Mouse (Mus musculus): Measurements from ENCODE around the gene Art1. TPM values are rescaled to one million over a fixed set of nuclear protein-coding genes. Genes with fewer than 3 reads are reported as not detected.

Gene Art1
- polyA plus RNA-seq, 1 experiment: not detected

DNA sequence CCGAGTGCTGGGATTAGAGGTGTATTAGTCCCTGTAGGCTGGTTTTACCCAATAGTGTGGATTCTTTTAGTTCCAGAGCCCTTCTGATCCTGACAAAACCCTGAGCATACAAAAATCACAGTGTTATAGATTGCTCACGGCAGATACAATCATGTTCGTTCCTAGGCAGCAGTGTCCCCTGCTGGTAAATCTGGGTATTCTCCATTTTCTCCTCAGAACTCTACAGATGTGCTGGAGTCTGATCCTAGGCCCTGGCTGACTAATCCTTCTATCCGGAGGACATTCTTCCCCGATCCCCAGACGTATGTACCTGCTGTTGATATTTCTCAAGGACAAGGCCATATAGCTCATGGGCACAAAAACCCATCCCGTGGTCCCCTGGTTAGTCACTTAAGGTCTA is 23.0 kb upstream of the Art1 start:
- H3K4me1 ChIP-seq (ENCODE audit: control insufficient read depth, insufficient read depth, low read length): no peaks in the 10 kb centered on the region
- H3K4me3 ChIP-seq (replicated peaks; ENCODE audit: control insufficient read depth, low read depth, low read length): no peak overlapping the region
- no peak for TF ChIP-seq POLR2A (IDR thresholded peaks at IDR 0.05; ENCODE audit: borderline replicate concordance, control insufficient read depth, low read depth, low read length)
- TF ChIP-seq CTCF (IDR thresholded peaks at IDR 0.05; ENCODE audit: control insufficient read depth, insufficient read depth, low read length): no peak
- H3K27ac ChIP-seq (ENCODE audit: control insufficient read depth, insufficient read depth, low read depth, low read length, poor library complexity): no peak overlapping the region
- 78% methylated on average over 7 of the region's 7 CpGs for whole genome bisulfite sequencing

- Histone ChIP-seq H3K4me1 (ENCODE audit: control insufficient read depth, insufficient read depth, low read length) (no peaks in the 10 kb centered on the region), H3K4me3 (replicated peaks; ENCODE audit: control insufficient read depth, low read depth, low read length) (no peak overlapping the region), H3K27ac (ENCODE audit: control insufficient read depth, insufficient read depth, low read depth, low read length, poor library complexity) (no peak overlapping the region)
- WGBS: 88% methylated on average over 8 of the region's 8 CpGs
- TF ChIP-seq POLR2A (IDR thresholded peaks at IDR 0.05; ENCODE audit: borderline replicate concordance, control insufficient read depth, low read depth, low read length) (no peak), CTCF (IDR thresholded peaks at IDR 0.05; ENCODE audit: control insufficient read depth, insufficient read depth, low read length) (no peak)
These were observed 21.2 kb upstream of the Art1 start for GRCm38 (mm10) chr7:102080311-102080710.

- TF ChIP-seq POLR2A (IDR thresholded peaks at IDR 0.05; ENCODE audit: borderline replicate concordance, control insufficient read depth, low read depth, low read length) (no peak), CTCF (IDR thresholded peaks at IDR 0.05; ENCODE audit: control insufficient read depth, insufficient read depth, low read length) (no peak)
- Histone ChIP-seq H3K4me1 (ENCODE audit: control insufficient read depth, insufficient read depth, low read length) (no peaks in the 10 kb centered on the region), H3K4me3 (replicated peaks; ENCODE audit: control insufficient read depth, low read depth, low read length) (no peak overlapping the region), H3K27ac (ENCODE audit: control insufficient read depth, insufficient read depth, low read depth, low read length, poor library complexity) (no peak overlapping the region)
- WGBS: 93% methylated on average over 5 of the region's 5 CpGs
These were observed 19.8 kb upstream of the Art1 start for GRCm38 (mm10) chr7:102081784-102082183.

- Histone ChIP-seq H3K4me3 (replicated peaks; ENCODE audit: control insufficient read depth, low read depth, low read length) (no peak within 1 kb of the TSS), H3K27ac (ENCODE audit: control insufficient read depth, insufficient read depth, low read depth, low read length, poor library complexity) (no peak within 1 kb of the TSS), H3K4me1 (ENCODE audit: control insufficient read depth, insufficient read depth, low read length) (no peaks in the 10 kb centered on the region)
- TF ChIP-seq CTCF (IDR thresholded peaks at IDR 0.05; ENCODE audit: control insufficient read depth, insufficient read depth, low read length) (no peak), POLR2A (IDR thresholded peaks at IDR 0.05; ENCODE audit: borderline replicate concordance, control insufficient read depth, low read depth, low read length) (no peak)
- WGBS: 66% methylated on average over 5 of the region's 5 CpGs
These were observed 18.7 kb upstream of the Art1 start, which contains the start of gene Trpc2 for GRCm38 (mm10) chr7:102082816-102083215. Gene Trpc2, plus strand, starts transcription at chr7:102083116.

DNA sequence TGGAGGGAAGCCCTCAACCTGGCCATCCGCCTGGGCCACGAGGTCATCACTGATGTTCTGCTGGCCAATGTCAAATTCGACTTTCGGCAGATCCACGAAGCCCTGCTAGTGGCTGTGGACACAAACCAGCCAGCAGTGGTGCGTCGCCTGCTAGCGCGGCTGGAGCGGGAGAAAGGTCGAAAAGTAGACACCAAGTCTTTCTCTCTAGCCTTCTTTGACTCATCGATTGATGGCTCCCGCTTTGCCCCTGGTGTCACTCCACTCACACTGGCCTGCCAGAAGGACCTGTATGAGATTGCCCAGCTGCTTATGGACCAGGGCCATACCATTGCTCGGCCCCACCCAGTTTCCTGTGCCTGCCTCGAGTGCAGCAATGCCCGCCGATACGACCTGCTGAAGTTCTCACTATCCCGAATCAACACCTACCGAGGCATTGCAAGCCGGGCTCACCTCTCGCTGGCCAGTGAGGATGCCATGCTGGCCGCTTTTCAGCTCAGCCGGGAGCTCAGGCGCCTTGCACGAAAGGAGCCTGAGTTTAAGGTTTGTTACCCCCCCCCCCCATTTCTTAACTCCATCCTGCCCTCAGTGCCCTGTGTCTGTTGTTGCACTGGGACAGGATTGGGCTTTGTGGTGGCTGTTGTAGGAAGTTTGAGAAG is 17.4 kb upstream of the Art1 start:
- WGBS: 88% methylated on average over 26 of the region's 26 CpGs
- no peak overlapping the region for H3K4me3 ChIP-seq (replicated peaks; ENCODE audit: control insufficient read depth, low read depth, low read length)
- TF ChIP-seq CTCF (IDR thresholded peaks at IDR 0.05; ENCODE audit: control insufficient read depth, insufficient read depth, low read length): no peak
- TF ChIP-seq POLR2A (IDR thresholded peaks at IDR 0.05; ENCODE audit: borderline replicate concordance, control insufficient read depth, low read depth, low read length): no peak
- no peak overlapping the region for H3K27ac ChIP-seq (ENCODE audit: control insufficient read depth, insufficient read depth, low read depth, low read length, poor library complexity)
- no peaks in the 10 kb centered on the region for H3K4me1 ChIP-seq (ENCODE audit: control insufficient read depth, insufficient read depth, low read length)

- no peaks in the 10 kb centered on the region for H3K4me1 ChIP-seq (ENCODE audit: control insufficient read depth, insufficient read depth, low read length)
- H3K4me3 ChIP-seq (replicated peaks; ENCODE audit: control insufficient read depth, low read depth, low read length): no peak overlapping the region
- 69% methylated on average over 4 of the region's 4 CpGs for WGBS
- TF ChIP-seq CTCF (IDR thresholded peaks at IDR 0.05; ENCODE audit: control insufficient read depth, insufficient read depth, low read length) (no peak), POLR2A (IDR thresholded peaks at IDR 0.05; ENCODE audit: borderline replicate concordance, control insufficient read depth, low read depth, low read length) (no peak)
- H3K27ac ChIP-seq (ENCODE audit: control insufficient read depth, insufficient read depth, low read depth, low read length, poor library complexity): no peak overlapping the region
These were observed 14.2 kb upstream of the Art1 start for GRCm38 (mm10) chr7:102087336-102087735.

- WGBS: 9% methylated on average over 30 of the region's 30 CpGs
- Histone ChIP-seq H3K27ac (ENCODE audit: control insufficient read depth, insufficient read depth, low read depth, low read length, poor library complexity) (no peak overlapping the region), H3K4me3 (replicated peaks; ENCODE audit: control insufficient read depth, low read depth, low read length) (peak overlapping the region; percentile 48), H3K4me1 (ENCODE audit: control insufficient read depth, insufficient read depth, low read length) (peaks cover 1% of the 10 kb centered on the region)
- TF ChIP-seq CTCF (IDR thresholded peaks at IDR 0.05; ENCODE audit: control insufficient read depth, insufficient read depth, low read length): no peak
- TF ChIP-seq POLR2A (IDR thresholded peaks at IDR 0.05; ENCODE audit: borderline replicate concordance, control insufficient read depth, low read depth, low read length): no peak
These were observed 1.5 kb upstream of the Art1 start for GRCm38 (mm10) chr7:102099760-102100661.

GRCm38 (mm10) chr7:102100868-102101267 is 675 bp upstream of the Art1 start:
- H3K4me1 ChIP-seq (ENCODE audit: control insufficient read depth, insufficient read depth, low read length): peaks cover 1% of the 10 kb centered on the region
- TF ChIP-seq CTCF (IDR thresholded peaks at IDR 0.05; ENCODE audit: control insufficient read depth, insufficient read depth, low read length) (no peak), POLR2A (IDR thresholded peaks at IDR 0.05; ENCODE audit: borderline replicate concordance, control insufficient read depth, low read depth, low read length) (no peak)
- no peak overlapping the region for H3K4me3 ChIP-seq (replicated peaks; ENCODE audit: control insufficient read depth, low read depth, low read length)
- no peak overlapping the region for H3K27ac ChIP-seq (ENCODE audit: control insufficient read depth, insufficient read depth, low read depth, low read length, poor library complexity)
- WGBS: 74% methylated on average over 5 of the region's 5 CpGs

Data from bone marrow, adult 2 months (tissue).